Mouse (Mus musculus) right cerebral cortex, postnatal 4 days (tissue): ENCODE data around the gene Cep63.

ENCODE experiments used
- DNase-seq: peaks from one replicate; pipeline ENCODE4 v3.0.0-alpha.2; 2022

Gene Cep63

DNA sequence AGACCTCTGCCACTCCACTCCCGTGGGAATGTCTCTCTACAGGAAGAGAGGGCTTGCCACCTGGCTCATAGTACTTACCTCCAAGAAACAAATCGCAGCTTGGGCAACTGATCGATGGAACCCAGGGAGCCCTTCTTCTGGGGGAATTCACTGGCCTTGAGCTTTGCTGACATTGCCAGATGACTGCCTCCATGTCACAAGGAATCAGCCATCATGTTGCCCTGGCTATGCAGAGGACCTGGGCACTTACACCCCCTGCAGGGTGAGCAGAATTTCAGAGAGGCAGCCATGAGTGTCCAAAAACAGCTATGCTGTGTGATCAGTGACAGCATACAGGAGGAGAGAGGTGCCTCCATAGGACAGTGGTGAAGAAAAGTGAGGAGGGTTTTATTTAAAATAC, 72.6 kb downstream of the Cep63 start:
- DNase-seq: no peak

GRCm38 (mm10) chr9:102551771-102552170, 74.6 kb downstream of the Cep63 start:
- DNase-seq: no peak

- DNase-seq: no peak
These were observed 77.1 kb downstream of the Cep63 start for GRCm38 (mm10) chr9:102549211-102549610.

GRCm38 (mm10) chr9:102547028-102547354, 79.3 kb downstream of the Cep63 start:
- DNase-seq: no peak

- no peak for DNase-seq
These were observed 79.9 kb downstream of the Cep63 start for GRCm38 (mm10) chr9:102546256-102547027.

- DNase-seq: peak; percentile 56
These were observed 80.7 kb downstream of the Cep63 start for GRCm38 (mm10) chr9:102545406-102546255.

- peak; percentile 96 for DNase-seq
These were observed 81.5 kb downstream of the Cep63 start for GRCm38 (mm10) chr9:102544773-102545366.

- DNase-seq: peak; percentile 56
These were observed 82.1 kb downstream of the Cep63 start for GRCm38 (mm10) chr9:102544116-102544772.

DNA sequence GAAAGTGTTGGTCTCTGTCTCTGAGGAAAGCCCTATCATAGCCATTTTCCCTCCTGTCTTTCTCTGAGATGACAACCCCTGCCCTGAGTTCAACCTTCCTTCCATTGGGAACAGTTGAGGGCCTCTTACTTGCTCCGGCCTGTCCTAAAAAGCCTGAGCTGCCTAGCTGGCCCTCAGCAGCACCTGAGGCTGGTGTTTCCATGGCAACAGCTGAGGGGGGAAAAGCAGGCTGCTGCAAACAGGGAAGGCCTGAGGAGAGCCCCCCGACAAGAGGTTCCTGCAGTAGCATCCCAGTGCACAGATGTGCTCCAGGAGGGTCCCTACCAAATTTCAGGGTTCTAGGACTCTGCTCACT, 82.6 kb downstream of the Cep63 start:
- DNase-seq: no peak

GRCm38 (mm10) chr9:102542540-102542939, 83.8 kb downstream of the Cep63 start:
- DNase-seq: no peak

DNA sequence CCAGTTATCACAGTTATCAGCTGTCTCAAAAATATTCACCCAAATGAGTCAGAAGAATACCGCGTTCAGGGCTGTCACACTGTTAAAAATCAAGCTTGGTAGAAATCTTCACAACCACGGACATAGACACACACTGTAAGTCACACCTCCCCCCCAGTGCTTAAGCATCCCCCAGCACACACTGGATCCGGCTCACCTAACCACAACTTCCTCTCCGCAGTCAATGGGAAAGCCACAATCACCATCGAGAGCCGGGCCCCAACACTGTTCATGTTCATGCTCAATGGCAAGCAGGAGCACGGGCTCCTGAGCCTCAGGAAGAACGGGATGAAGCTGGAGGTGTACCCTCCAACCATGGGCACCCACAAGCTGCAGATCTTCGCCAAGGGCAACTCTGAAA, 84.7 kb downstream of the Cep63 start:
- no peak for DNase-seq

- no peak for DNase-seq
These were observed 86.6 kb downstream of the Cep63 start for GRCm38 (mm10) chr9:102539699-102540098.

DNA sequence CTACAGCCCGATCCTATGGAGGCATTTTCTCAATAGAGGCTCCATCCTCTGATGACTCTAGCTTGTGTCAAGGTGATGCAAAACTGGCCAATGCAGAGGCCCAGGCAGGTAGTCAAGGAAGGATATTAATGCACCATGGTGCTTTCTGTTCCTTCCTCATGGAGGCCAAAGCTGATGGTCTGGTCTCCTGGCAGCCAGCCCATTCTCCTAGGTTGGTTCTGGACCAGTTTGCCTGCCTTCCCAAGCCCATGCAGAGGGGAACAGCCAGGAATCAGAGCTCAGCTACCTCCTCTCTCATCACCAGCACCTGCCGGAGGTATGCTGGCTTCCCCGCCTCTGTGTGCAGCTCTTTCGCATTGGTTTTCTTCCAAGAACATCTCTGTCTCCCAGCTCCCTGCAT, 89.4 kb downstream of the Cep63 start:
- DNase-seq: no peak
